Mouse (Mus musculus) embryonic facial prominence, embryonic 15.5 days (tissue): ENCODE data around the gene Thrap3. TPM values are rescaled to one million over a fixed set of nuclear protein-coding genes. Genes with fewer than 3 reads are reported as not detected.

ENCODE experiments used
- ATAC-seq: fragments of 200-750 bp; cut with Nextera tagmentation; 2 replicates; pipeline ENCODE4 v1.8.0; 2017; ENCODE audit warnings: low read depth, moderate TSS enrichment; ENCODE audit not compliant: insufficient number of reproducible peaks, low FRiP score, low TSS enrichment
- H3K27ac ChIP-seq: fragments of 300-500 bp; sonication (generic); replicated peaks from 2 replicates; pipeline ENCODE4 v1.5.1; 2015; ENCODE audit warnings: mild to moderate bottlenecking, inconsistent platforms
- H3K27me3 ChIP-seq: fragments of 300-500 bp; sonication (generic); 2 replicates; pipeline ENCODE4 v1.6.1; 2015; ENCODE audit warnings: inconsistent platforms
- H3K36me3 ChIP-seq: fragments of 300-500 bp; sonication (generic); 2 replicates; pipeline ENCODE4 v1.6.1; 2015; ENCODE audit warnings: mild to moderate bottlenecking, inconsistent platforms
- H3K4me1 ChIP-seq: fragments of 300-500 bp; sonication (generic); 2 replicates; pipeline ENCODE4 v1.6.1; 2015; ENCODE audit warnings: inconsistent platforms
- H3K4me2 ChIP-seq: fragments of 300-500 bp; sonication (generic); replicated peaks from 2 replicates; pipeline ENCODE4 v1.6.1; 2015; ENCODE audit warnings: mild to moderate bottlenecking, inconsistent platforms
- H3K4me3 ChIP-seq: fragments of 300-500 bp; sonication (generic); replicated peaks from 2 replicates; pipeline ENCODE4 v1.5.1; 2015; ENCODE audit warnings: mild to moderate bottlenecking, inconsistent platforms
- H3K9ac ChIP-seq: fragments of 300-500 bp; sonication (generic); 2 replicates; pipeline ENCODE4 v1.6.1; 2015; ENCODE audit warnings: inconsistent platforms
- H3K9me3 ChIP-seq: fragments of 300-500 bp; sonication (generic); replicated peaks from 2 replicates; pipeline ENCODE4 v1.6.1; 2016; ENCODE audit warnings: inconsistent platforms
- WGBS: fragments of 180-500 bp; shearing (Covaris S2); methylation state at CpG from one replicate; pipeline ENCODE4 v1.1.7; 2015; 5-methylcytosine and 5-hydroxymethylcytosine counted together
- polyA plus RNA-seq: library from polyadenylated mRNA; unstranded; fragments of >200 nt; fragmentation: Nextera tagmentation; extraction: Ambion mirVana; gene quantifications from 2 replicates; pipeline ENCODE4 v1.2.1, GENCODE M21; 2015

Gene Thrap3
- 191 and 208 TPM in 2 replicates for polyA plus RNA-seq

GRCm38 (mm10) chr4:126202303-126203181, at the start of gene Thrap3:
TSS of gene Thrap3 (minus strand) at chr4:126202760.
- no peaks in the 10 kb centered on the region for H3K27me3 ChIP-seq
- H3K4me1 ChIP-seq, result peaks cover 42% of the 10 kb centered on the region
- peak within 1 kb of the TSS; percentile 76 for H3K4me3 ChIP-seq
- peak within 1 kb of the TSS; percentile 83 for H3K9ac ChIP-seq
- no peaks in the 10 kb centered on the region for H3K9me3 ChIP-seq
- peak; percentile 99 for ATAC-seq
- peak within 1 kb of the TSS; percentile 98 for H3K27ac ChIP-seq
- H3K36me3 ChIP-seq, result 0 out of 2 replicates have a peak, but pooled peaks cover 4% of the 10 kb centered on the region
- 1% methylated on average over 73 of the region's 75 CpGs for WGBS
- H3K4me2 ChIP-seq, result peak within 1 kb of the TSS; percentile 58

- peaks cover 71% of the 10 kb centered on the region for H3K4me1 ChIP-seq
- 0 out of 2 replicates have a peak overlapping the region, but pooled peaks have one; percentile 8 for H3K27ac ChIP-seq
- 54% methylated on average over 11 of the region's 11 CpGs for WGBS
- no peak for ATAC-seq
- no peak overlapping the region for H3K4me3 ChIP-seq
- no peak overlapping the region for H3K9ac ChIP-seq
- H3K36me3 ChIP-seq, result 0 out of 2 replicates have a peak, but pooled peaks cover 9% of the 10 kb centered on the region
- H3K4me2 ChIP-seq, result no peak overlapping the region; the same call in 1 of the 2 replicates
- no peaks in the 10 kb centered on the region for H3K27me3 ChIP-seq
- no peaks in the 10 kb centered on the region for H3K9me3 ChIP-seq
Observed at GRCm38 (mm10) chr4:126251655-126252254, 49.2 kb upstream of the Thrap3 start.

GRCm38 (mm10) chr4:126250659-126251058, 48.1 kb upstream of the Thrap3 start:
- H3K9ac ChIP-seq, result no peak overlapping the region
- H3K27me3 ChIP-seq, result no peaks in the 10 kb centered on the region
- WGBS, result 56% methylated on average over 4 of the region's 4 CpGs
- no peak overlapping the region for H3K27ac ChIP-seq
- ATAC-seq, result no peak
- peaks cover 16% of the 10 kb centered on the region; the same call in 1 of the 2 replicates for H3K36me3 ChIP-seq
- no peak overlapping the region for H3K4me2 ChIP-seq
- no peaks in the 10 kb centered on the region for H3K9me3 ChIP-seq
- H3K4me1 ChIP-seq, result peaks cover 77% of the 10 kb centered on the region
- H3K4me3 ChIP-seq, result no peak overlapping the region

GRCm38 (mm10) chr4:126248261-126248868, 45.8 kb upstream of the Thrap3 start:
- WGBS, result 26% methylated on average over 11 of the region's 11 CpGs
- Histone ChIP-seq H3K4me1 (peaks cover 61% of the 10 kb centered on the region), H3K9ac (no peak overlapping the region), H3K27me3 (no peaks in the 10 kb centered on the region), H3K4me2 (no peak overlapping the region), H3K36me3 (peaks cover 16% of the 10 kb centered on the region; the same call in 1 of the 2 replicates), H3K9me3 (no peaks in the 10 kb centered on the region), H3K4me3 (no peak overlapping the region), H3K27ac (0 out of 2 replicates have a peak overlapping the region, but pooled peaks have one; percentile 39)
- no peak for ATAC-seq

- Histone ChIP-seq H3K4me2 (no peak overlapping the region), H3K4me1 (peaks cover 50% of the 10 kb centered on the region), H3K9me3 (no peaks in the 10 kb centered on the region), H3K9ac (no peak overlapping the region), H3K27ac (peak overlapping the region; percentile 39; the same call in 1 of the 2 replicates), H3K27me3 (no peaks in the 10 kb centered on the region), H3K36me3 (peaks cover 36% of the 10 kb centered on the region), H3K4me3 (no peak overlapping the region)
- 67% methylated on average over 13 of the region's 13 CpGs for WGBS
- ATAC-seq, result no peak
Observed at GRCm38 (mm10) chr4:126246202-126246889, 43.8 kb upstream of the Thrap3 start.

GRCm38 (mm10) chr4:126242510-126242909, 40.0 kb upstream of the Thrap3 start:
- ATAC-seq, result no peak
- Histone ChIP-seq H3K9me3 (no peaks in the 10 kb centered on the region), H3K4me1 (peaks cover 36% of the 10 kb centered on the region), H3K27me3 (no peaks in the 10 kb centered on the region), H3K36me3 (peaks cover 63% of the 10 kb centered on the region), H3K4me2 (no peak overlapping the region), H3K4me3 (no peak overlapping the region), H3K27ac (no peak overlapping the region), H3K9ac (no peak overlapping the region)
- WGBS, result 69% methylated on average over 6 of the region's 6 CpGs

GRCm38 (mm10) chr4:126241956-126242355, 39.4 kb upstream of the Thrap3 start:
- Histone ChIP-seq H3K4me2 (no peak overlapping the region), H3K4me3 (no peak overlapping the region), H3K27ac (no peak overlapping the region), H3K36me3 (peaks cover 66% of the 10 kb centered on the region), H3K4me1 (peaks cover 35% of the 10 kb centered on the region), H3K9me3 (no peaks in the 10 kb centered on the region), H3K9ac (no peak overlapping the region), H3K27me3 (no peaks in the 10 kb centered on the region)
- WGBS, result 53% methylated on average over 9 of the region's 9 CpGs
- ATAC-seq, result no peak

- H3K27ac ChIP-seq, result no peak overlapping the region
- no peaks in the 10 kb centered on the region for H3K9me3 ChIP-seq
- no peak overlapping the region for H3K4me2 ChIP-seq
- peaks cover 78% of the 10 kb centered on the region for H3K36me3 ChIP-seq
- WGBS, result 88% methylated on average over 13 of the region's 13 CpGs
- peaks cover 31% of the 10 kb centered on the region for H3K4me1 ChIP-seq
- H3K27me3 ChIP-seq, result no peaks in the 10 kb centered on the region
- ATAC-seq, result no peak
- no peak overlapping the region for H3K4me3 ChIP-seq
- no peak overlapping the region for H3K9ac ChIP-seq
Observed at GRCm38 (mm10) chr4:126239862-126240475, 37.4 kb upstream of the Thrap3 start.

- Histone ChIP-seq H3K9me3 (no peaks in the 10 kb centered on the region), H3K27me3 (no peaks in the 10 kb centered on the region), H3K4me2 (no peak overlapping the region), H3K27ac (no peak overlapping the region), H3K4me1 (peaks cover 31% of the 10 kb centered on the region), H3K4me3 (no peak overlapping the region), H3K36me3 (peaks cover 94% of the 10 kb centered on the region), H3K9ac (no peak overlapping the region)
- WGBS, result 66% methylated on average over 5 of the region's 5 CpGs
- no peak for ATAC-seq
Observed at GRCm38 (mm10) chr4:126237721-126238242, 35.2 kb upstream of the Thrap3 start.
